Mouse (Mus musculus): ENCODE measurements at regions not wholly inside any gene's neighbourhood (a gene's known extent, or its start where the extent isn't known, plus 50 kb on each side); places are given as distances from the start of the nearest gene placed in this dataset.
A peak's percentile ranks its signal among the peaks of the same experiment; 100 is the strongest.

GRCm38 (mm10) chr12:67929842-67930241, 707.5 kb upstream of the Mdga2 start:
- Histone ChIP-seq H3K27ac (replicated peaks) (no peak overlapping the region), H3K27me3 (no peaks in the 10 kb centered on the region), H3K4me2 (no peak overlapping the region), H3K36me3 (no peaks in the 10 kb centered on the region), H3K9ac (no peak overlapping the region), H3K4me1 (replicated peaks) (no peaks in the 10 kb centered on the region), H3K9me3 (no peaks in the 10 kb centered on the region), H3K4me3 (no peak overlapping the region)
- ATAC-seq (ENCODE audit: low read depth): no peak; the same call in 1 of the 2 replicates
- WGBS: 48% methylated on average over 1 of the region's 1 CpGs

- peaks cover 2% of the 10 kb centered on the region; the same call in 1 of the 2 replicates for H3K4me1 ChIP-seq (replicated peaks)
Observed at GRCm38 (mm10) chr12:67914603-67915002, 692.3 kb upstream of the Mdga2 start.

GRCm38 (mm10) chr12:67887296-67887695, 664.9 kb upstream of the Mdga2 start:
- Histone ChIP-seq H3K27me3 (no peaks in the 10 kb centered on the region), H3K27ac (replicated peaks) (no peak overlapping the region)
- 66% methylated on average over 2 of the region's 2 CpGs for whole genome bisulfite sequencing

More at GRCm38 (mm10) chr12:67914603-67915002, 692.3 kb upstream of the Mdga2 start:
- Histone ChIP-seq H3K9me3 (no peaks in the 10 kb centered on the region), H3K9ac (no peak overlapping the region), H3K4me2 (no peak overlapping the region), H3K27me3 (no peaks in the 10 kb centered on the region), H3K27ac (replicated peaks) (no peak overlapping the region), H3K36me3 (no peaks in the 10 kb centered on the region), H3K4me3 (no peak overlapping the region)
- WGBS: 34% methylated on average over 4 of the region's 4 CpGs
- peak; percentile 90 for ATAC-seq (ENCODE audit: low read depth)

GRCm38 (mm10) chr12:67862615-67863014, 640.3 kb upstream of the Mdga2 start:
- H3K27me3 ChIP-seq: no peaks in the 10 kb centered on the region
- H3K9me3 ChIP-seq: no peaks in the 10 kb centered on the region
- 69% methylated on average over 2 of the region's 2 CpGs for WGBS
- H3K4me1 ChIP-seq (replicated peaks): no peaks in the 10 kb centered on the region
- H3K4me2 ChIP-seq: no peak overlapping the region
- H3K4me3 ChIP-seq: no peak overlapping the region
- no peaks in the 10 kb centered on the region for H3K36me3 ChIP-seq
- ATAC-seq (ENCODE audit: low read depth): no peak
- no peak overlapping the region for H3K9ac ChIP-seq
- no peak overlapping the region for H3K27ac ChIP-seq (replicated peaks)

More at GRCm38 (mm10) chr12:67887296-67887695, 664.9 kb upstream of the Mdga2 start:
- H3K4me1 ChIP-seq (replicated peaks): no peaks in the 10 kb centered on the region
- no peak overlapping the region for H3K9ac ChIP-seq
- no peak overlapping the region for H3K4me2 ChIP-seq
- H3K4me3 ChIP-seq: no peak overlapping the region
- no peak for ATAC-seq (ENCODE audit: low read depth)
- no peaks in the 10 kb centered on the region for H3K9me3 ChIP-seq
- no peaks in the 10 kb centered on the region for H3K36me3 ChIP-seq

- Histone ChIP-seq H3K9me3 (no peaks in the 10 kb centered on the region), H3K9ac (no peak overlapping the region), H3K4me2 (no peak overlapping the region), H3K4me3 (no peak overlapping the region), H3K27ac (replicated peaks) (no peak overlapping the region), H3K36me3 (no peaks in the 10 kb centered on the region), H3K27me3 (no peaks in the 10 kb centered on the region), H3K4me1 (replicated peaks) (no peaks in the 10 kb centered on the region)
- no peak for ATAC-seq (ENCODE audit: low read depth)
- 86% methylated on average over 1 of the region's 1 CpGs for WGBS
Observed at GRCm38 (mm10) chr12:67860713-67861112, 638.4 kb upstream of the Mdga2 start.

GRCm38 (mm10) chr12:67852625-67853024, 630.3 kb upstream of the Mdga2 start:
- no peak for ATAC-seq (ENCODE audit: low read depth)
- H3K4me3 ChIP-seq: no peak overlapping the region
- H3K36me3 ChIP-seq: no peaks in the 10 kb centered on the region
- H3K9ac ChIP-seq: no peak overlapping the region
- H3K27me3 ChIP-seq: no peaks in the 10 kb centered on the region
- no peak overlapping the region for H3K4me2 ChIP-seq
- WGBS: 96% methylated on average over 2 of the region's 2 CpGs
- H3K9me3 ChIP-seq: no peaks in the 10 kb centered on the region
- H3K4me1 ChIP-seq (replicated peaks): no peaks in the 10 kb centered on the region
- H3K27ac ChIP-seq (replicated peaks): no peak overlapping the region

GRCm38 (mm10) chr12:67847517-67847916, 625.2 kb upstream of the Mdga2 start:
- Histone ChIP-seq H3K4me2 (no peak overlapping the region), H3K27me3 (no peaks in the 10 kb centered on the region), H3K9ac (no peak overlapping the region), H3K9me3 (no peaks in the 10 kb centered on the region), H3K4me3 (no peak overlapping the region), H3K4me1 (replicated peaks) (no peaks in the 10 kb centered on the region), H3K27ac (replicated peaks) (no peak overlapping the region), H3K36me3 (no peaks in the 10 kb centered on the region)
- ATAC-seq (ENCODE audit: low read depth): no peak

GRCm38 (mm10) chr12:67804297-67804696, 581.9 kb upstream of the Mdga2 start:
- Histone ChIP-seq H3K36me3 (no peaks in the 10 kb centered on the region), H3K4me1 (replicated peaks) (no peaks in the 10 kb centered on the region)
- 87% methylated on average over 6 of the region's 6 CpGs for WGBS

GRCm38 (mm10) chr12:67799776-67800175, 577.4 kb upstream of the Mdga2 start:
- WGBS: 90% methylated on average over 2 of the region's 2 CpGs
- no peaks in the 10 kb centered on the region for H3K27me3 ChIP-seq
- no peak overlapping the region for H3K9ac ChIP-seq

More at GRCm38 (mm10) chr12:67804297-67804696, 581.9 kb upstream of the Mdga2 start:
- Histone ChIP-seq H3K9ac (no peak overlapping the region), H3K27ac (replicated peaks) (no peak overlapping the region), H3K27me3 (no peaks in the 10 kb centered on the region), H3K4me2 (no peak overlapping the region), H3K4me3 (no peak overlapping the region), H3K9me3 (no peaks in the 10 kb centered on the region)
- ATAC-seq (ENCODE audit: low read depth): no peak

More at GRCm38 (mm10) chr12:67799776-67800175, 577.4 kb upstream of the Mdga2 start:
- no peaks in the 10 kb centered on the region for H3K4me1 ChIP-seq (replicated peaks)
- no peak overlapping the region for H3K4me2 ChIP-seq
- no peaks in the 10 kb centered on the region for H3K36me3 ChIP-seq
- H3K9me3 ChIP-seq: no peaks in the 10 kb centered on the region
- no peak overlapping the region for H3K27ac ChIP-seq (replicated peaks)
- no peak overlapping the region for H3K4me3 ChIP-seq
- no peak for ATAC-seq (ENCODE audit: low read depth)
